Mouse (Mus musculus): ENCODE results near the gene Ascc1. TPM values are rescaled to one million over a fixed set of nuclear protein-coding genes. Genes with fewer than 3 reads are reported as not detected.

Ascc1 gene
- total RNA-seq, 2 experiments from 2014 or later = 35.7 to 38.0 TPM

DNA sequence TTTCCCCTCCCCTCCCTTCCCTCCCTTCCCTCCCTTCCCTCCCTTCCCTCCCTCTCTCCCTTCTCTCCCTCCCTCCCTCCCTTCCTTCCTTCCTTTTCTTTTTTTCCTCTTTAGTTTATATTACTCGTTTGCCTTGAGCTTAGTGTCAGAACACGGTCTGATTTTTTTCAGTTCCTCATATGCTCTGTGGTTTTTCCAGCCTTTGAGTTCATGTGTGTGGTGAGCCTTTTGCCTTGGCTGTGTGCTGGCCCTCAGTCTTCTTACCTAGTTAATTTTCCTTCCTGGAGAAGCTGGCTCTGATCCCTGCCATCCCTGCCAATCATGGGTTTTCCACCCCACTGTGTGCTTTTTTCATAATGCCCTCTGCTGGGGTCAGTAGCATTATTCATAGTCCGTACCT lies 6.5 kb downstream of the Ascc1 start:
- DNase-seq (ENCODE audit: low spot score in 2 of 2) = no peak

DNA sequence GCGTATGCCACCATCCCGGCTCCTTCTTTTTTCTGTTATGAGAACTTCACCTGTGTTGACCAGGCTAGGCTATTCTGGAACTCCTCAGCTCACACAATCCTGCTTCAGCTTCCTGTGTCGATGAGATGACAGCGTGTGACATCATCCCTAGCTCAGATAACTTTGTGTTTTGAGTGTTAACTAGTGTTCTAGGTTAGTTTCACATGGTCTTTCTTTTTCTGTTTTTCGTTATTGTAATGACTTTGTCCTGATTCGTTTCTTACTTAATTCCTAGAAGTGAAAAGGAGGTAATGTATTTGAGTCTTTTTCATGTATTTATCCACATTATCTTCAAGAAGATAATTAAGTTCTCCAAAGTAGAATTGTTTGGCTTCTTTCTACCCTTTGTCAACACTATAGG lies 13.6 kb downstream of the Ascc1 start:
- DNase-seq (ENCODE audit: low spot score in 2 of 2) = no peak

DNA sequence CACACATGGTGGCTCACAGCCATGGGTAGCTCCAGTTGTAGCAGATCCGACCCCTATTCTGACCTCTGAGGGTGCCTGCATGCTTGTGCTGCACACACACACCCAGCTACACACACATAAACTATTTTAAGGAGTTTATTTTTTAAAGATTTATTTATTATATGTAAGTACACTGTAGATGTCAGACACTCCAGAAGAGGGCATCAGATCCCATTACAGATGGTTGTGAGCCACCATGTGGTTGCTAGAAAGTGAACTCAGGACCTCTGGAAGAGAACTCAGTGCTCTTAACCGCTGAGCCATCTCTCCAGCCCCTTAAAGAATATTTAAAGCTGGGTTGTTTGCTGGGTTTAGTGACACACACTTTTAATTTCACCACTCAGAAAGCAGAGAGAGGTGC lies 16.7 kb downstream of the Ascc1 start:
- DNase-seq (ENCODE audit: low spot score in 2 of 2) = no peak

DNA sequence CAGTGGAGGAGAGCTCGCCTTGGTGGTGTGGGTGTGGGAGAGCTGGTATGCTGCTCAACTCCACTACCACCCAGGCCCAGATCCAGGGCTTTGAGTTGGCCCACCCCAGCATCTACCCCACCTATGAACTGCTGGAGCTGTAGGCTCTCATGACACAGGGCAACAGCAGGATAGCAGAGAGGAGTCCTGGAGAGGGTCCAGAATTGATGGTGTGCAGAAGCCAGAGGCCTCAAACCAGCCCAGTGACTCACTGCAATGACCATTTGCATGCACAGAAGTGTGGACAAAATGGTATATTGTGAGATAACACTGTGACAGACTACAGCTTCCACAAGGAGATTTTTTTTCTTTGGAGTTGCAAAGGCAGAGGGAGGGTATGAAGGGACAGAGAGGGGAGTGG lies 21.1 kb downstream of the Ascc1 start:
- no peak for DNase-seq (ENCODE audit: low spot score in 2 of 2)

DNA sequence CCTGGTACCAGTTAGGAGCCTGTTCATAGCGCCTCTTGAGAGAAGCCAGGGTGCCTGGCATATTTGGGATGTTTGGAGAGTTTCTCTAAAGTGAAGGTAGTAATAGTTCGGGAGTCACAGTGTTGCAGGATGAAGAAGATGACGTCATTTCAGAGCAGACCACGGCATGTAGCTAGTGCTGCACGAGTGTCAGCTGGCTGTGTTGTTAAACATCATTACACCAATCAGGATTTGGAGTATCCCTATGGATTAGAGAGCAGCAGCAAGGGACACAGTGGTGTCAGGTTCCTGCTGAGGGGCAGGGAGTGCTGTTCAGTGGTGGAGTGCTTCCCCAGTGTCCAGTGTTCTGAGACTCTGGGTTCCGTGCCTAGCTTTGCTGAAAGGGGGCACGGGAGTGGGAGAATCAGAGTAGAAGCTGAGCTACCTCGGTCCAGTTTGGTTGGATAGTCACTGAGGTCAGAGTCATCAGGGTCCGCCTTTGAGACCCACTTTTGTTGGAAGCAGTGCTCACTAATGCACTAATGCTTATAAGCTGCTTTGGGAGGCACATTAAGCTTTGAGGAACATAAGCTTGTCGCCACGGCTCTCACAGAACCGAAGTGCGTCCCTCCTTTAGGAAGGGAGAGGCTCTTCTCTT lies 24.3 kb downstream of the Ascc1 start:
- no peak for DNase-seq (ENCODE audit: low spot score in 2 of 2)

DNA sequence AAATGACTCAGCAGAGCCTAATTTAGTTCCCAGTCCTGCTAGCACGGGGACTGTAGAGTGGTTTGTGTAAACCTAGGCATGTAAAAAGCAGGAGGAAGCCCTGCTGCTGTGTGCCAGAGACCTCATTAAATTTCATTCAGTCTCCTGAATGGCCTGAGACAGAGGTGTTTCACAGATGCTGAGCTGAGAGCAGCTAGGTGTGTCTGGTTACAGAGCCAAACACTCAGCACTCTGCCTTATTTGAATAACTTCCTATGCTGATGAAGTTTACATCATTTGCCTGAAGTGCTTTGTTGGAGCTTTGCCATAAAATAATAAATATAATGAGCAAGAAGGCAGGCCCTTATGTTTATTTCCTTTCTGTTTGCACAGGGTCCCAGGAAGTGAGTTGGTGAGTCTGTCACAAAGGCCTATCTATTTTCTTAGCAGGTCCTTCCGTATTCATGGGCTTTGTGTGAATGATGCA lies 25.0 kb downstream of the Ascc1 start:
- no peak for DNase-seq (ENCODE audit: low spot score in 2 of 2)

DNA sequence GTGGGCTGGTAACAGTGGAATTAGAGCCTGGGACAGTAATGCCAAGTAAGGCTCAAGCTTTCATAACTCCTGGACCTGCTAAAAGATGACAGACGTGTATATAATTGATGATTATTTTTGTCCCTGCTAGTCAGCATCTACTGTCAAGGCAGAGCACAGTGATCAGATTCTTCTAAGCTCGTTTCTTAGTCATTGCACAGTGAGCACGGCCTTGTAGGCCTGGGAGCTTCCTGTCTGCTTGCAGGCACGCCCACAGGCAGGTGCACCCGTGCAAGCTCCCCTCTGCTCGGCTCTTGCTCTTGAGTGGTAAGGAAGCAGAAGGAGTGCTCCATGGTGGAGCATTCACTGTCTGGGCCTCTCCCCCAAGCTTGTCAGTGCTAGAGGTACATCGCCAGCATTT lies 25.6 kb downstream of the Ascc1 start:
- no peak for DNase-seq (ENCODE audit: low spot score in 2 of 2)

DNA sequence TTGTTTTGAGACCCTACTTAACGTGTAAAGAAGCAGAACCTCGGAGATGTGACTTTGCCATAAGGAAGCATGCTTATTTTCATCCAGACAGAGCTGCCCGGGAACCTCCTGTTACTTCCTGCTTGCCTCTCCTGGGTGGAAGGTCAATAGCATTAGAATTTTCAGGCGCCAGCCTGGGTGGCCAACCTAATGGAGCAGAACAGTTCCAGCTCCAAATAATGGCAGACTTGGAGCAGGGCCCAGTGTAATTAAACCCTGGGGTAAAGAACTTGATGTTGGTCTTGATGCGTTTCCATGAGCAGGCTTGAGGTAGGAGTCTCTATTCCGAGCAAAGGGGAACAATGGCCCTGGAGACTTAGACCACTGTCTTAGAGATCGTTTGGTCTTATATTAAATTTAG lies 26.4 kb downstream of the Ascc1 start:
- DNase-seq (ENCODE audit: low spot score in 2 of 2) = no peak

DNA sequence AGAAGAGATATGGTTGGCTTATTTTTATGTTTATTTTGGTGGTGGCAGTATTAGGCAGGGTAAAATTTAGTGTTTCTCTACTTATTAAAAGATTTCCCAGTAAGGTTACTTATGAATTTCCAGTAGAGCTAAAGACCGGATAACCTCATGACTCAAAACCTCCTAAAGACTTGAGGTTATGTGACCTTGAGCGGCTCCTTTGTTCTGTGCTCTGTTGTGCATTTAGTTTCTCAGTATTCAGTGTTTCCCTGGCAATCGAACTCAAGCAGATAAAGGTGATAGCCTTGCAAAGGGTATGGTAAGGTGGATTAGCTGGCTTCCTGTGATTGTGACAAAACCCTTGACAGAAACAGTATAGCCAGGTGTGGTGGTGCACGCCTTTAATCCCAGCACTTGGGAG lies 26.8 kb downstream of the Ascc1 start:
- DNase-seq (ENCODE audit: low spot score in 2 of 2) = no peak

DNA sequence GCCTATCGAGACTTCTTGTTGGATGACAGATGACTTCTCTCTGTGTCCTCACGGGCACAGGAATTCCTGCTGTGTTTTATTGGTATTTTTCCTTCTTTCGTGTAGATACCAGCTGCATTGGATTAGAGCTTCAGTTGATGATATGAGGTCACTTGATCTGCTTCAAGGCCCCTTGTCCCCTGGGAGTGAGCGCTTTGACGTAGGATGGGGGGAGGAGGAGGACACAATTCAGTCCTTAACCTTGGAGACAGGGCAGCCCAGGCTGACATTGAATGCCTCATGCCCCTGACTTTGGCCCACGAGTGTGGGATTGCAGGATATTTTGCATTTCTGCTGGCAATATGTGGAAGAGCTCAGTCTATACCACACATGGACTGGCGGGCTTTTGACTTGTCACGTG lies 29.0 kb downstream of the Ascc1 start:
- no peak for DNase-seq (ENCODE audit: low spot score in 2 of 2)

DNA sequence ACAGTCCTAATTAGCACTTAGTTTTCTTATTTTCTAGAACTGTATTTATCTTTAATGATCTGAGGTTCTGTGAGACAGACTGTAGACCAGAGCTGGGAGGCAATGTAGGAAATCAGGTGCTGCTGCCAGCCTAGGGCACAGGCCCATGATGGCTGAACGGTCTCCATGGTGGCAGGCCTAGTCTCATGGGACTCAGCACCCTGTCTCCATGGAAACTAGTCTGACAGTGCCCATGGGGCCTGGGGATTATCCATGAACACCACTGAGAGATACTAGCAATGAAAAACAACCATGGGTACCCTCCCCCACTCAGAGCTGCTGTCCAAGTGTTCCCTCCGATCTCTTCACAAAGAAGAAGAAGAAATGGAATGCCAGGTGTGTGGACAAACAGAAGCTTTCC lies 29.4 kb downstream of the Ascc1 start:
- no peak for DNase-seq (ENCODE audit: low spot score in 2 of 2)

DNA sequence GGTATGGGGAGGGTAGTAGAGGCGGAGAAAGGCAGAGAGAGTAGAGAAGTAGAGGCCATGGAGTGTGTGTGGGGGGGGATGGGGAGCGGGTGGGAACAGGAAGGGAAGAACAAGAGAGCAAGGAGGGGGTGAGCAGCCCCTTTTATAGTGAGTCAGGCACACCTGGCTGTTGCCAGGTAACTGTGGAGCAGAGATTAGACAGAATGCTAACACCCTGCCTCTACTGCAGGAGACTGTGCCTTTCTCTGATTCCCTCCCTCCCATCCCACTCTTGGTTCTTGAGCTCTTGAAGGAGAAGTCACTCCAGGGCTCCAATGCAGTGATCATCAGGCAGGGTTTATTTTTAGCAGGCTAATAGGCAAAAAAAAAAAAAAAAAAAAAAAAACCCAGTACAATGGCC lies 30.0 kb downstream of the Ascc1 start:
- DNase-seq (ENCODE audit: low spot score in 2 of 2) = no peak

DNA sequence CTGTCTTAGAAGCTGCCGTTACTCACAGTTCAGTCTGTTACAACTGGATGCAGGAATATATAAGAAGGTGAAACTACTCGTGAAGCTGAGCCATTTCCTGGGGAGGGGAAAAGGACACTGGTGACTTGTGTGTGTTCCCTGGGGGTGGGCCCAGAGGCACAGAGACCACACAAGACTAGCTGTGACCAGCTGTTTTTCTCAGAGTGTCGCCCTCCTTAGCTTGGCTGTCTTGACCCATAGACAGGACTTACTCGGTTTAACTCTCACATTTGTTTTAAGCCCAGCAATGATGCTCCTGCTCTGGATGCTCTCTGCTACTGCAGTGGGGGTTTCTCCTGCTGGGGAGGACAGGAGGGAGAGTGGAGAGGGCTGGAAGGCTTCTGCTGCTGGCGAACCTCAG lies 30.5 kb downstream of the Ascc1 start:
- no peak for DNase-seq (ENCODE audit: low spot score in 2 of 2)

DNA sequence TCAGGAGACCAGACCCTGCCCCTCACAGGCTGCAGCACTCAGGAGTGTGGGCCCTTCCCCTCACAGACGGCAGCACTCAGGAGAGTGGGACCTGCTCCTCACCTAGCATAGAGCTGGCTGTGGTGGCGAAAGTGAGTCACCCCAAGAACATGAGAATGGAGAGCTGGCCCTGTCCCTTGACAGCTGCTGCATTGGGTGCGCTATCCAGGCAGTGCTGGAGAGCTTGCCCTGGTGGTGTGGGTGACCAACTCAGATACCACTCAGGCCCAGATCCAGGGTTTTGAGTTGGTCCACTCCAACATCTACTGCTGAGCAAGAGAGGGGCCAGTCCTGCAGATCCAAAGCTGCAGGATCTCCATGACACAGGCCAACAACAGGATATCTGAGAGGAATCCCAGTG lies 32.0 kb downstream of the Ascc1 start:
- no peak for DNase-seq (ENCODE audit: low spot score in 2 of 2)

DNA sequence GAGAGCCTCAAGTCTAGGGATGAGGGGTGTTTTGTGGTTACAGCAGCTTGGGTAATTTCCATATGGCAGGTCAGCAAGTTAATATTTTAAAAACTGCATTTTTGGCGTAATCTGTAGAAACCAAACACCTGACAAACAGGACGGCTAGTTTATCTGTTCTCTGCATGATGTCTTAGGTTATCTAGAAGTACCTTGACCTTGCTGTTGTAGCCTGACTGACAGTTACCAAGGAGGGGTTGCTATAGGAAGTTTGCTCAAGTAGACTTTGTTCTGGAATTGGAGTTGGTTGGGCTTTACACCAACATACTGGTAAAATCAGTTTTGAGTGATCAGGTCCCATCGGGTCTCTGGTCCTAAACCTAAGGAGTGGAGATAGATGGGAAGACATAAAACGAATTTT lies 33.1 kb downstream of the Ascc1 start:
- DNase-seq (ENCODE audit: low spot score in 2 of 2) = no peak

DNA sequence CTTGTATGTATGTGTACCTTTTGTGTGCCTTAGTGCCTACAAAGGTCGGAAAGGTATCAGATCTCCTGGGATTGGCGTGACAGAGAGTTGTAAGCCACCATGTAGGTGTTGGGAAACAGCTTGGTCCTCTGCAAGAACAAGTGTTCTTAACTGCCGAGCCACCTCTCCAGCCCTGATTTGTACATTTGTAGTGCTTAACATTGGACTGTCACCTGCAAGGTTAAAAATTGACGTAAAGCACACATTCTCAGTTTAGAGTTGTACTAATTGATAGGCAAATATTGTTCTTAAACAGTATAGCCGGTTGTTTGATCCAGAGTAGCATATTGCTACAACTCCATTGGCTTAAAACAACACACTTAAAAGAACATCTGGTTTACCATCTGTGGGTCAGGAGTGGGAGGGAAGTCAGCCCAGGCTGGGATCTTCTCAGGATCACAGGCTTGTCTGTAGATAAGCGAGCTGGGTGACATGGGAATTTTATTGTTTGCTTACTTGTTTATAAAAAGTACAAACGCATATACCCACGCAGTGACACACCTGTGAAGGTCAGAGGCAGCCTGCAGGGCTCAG lies 39.8 kb downstream of the Ascc1 start:
- DNase-seq (ENCODE audit: low spot score in 2 of 2) = no peak

DNA sequence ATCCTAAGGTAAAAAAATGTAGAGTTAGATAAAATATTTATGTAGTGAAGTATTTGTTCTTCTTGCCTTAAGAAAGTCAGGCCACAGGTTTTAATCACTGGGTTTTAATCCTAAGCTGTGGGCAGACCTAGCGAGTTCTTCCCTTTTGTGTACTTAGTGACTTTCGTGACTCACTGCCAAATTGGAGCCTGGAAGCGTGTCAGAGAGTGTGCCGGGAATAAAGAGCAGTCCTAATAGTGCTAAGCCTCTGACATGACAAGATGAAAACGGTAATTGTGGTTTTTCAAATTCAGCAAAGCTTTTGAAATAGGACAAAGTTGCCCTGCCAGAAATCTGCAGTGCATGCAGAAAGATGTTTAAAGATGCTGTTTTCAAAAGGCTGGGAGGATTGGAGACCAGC lies 44.1 kb downstream of the Ascc1 start:
- no peak for DNase-seq (ENCODE audit: low spot score in 2 of 2)

DNA sequence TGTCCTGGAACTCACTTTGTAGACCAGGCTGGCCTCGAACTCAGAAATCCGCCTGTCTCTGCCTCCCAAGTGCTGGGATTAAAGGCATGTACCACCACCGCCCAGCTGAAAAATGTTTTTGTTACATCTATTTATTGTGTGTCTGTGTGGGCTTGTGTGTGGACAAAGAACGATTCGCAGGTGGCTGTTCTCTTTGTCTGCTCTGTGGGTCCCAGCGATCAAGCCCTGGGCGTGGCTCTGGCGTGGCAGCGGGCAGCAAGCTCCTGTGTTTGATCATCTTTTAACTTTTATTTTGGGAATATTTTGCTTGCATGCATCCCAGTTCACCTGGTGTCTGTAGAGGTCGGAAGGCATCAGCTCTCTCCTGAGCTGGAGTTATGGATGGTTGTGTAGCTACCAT lies 48.0 kb downstream of the Ascc1 start:
- no peak for DNase-seq (ENCODE audit: low spot score in 2 of 2)

DNA sequence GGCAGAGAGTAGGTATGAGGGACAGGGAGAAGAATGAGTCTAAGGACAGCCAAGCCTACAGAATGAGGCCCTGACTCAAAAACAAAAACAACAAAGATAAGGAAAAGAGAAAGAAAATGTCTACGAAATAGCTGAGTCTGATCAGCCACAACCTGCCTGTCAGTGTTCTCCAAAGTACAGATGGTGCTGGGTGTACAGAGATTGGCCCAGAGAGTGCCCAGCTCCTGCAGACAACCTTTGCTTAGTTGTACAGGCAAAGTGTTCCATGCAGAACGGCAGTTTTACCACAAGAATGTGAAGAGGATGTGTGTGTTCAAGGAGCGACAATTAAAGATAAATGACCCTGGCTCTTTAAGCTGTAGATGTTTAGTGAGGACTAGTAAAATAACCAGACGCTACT lies 50.5 kb downstream of the Ascc1 start:
- DNase-seq (ENCODE audit: low spot score in 2 of 2) = no peak

DNA sequence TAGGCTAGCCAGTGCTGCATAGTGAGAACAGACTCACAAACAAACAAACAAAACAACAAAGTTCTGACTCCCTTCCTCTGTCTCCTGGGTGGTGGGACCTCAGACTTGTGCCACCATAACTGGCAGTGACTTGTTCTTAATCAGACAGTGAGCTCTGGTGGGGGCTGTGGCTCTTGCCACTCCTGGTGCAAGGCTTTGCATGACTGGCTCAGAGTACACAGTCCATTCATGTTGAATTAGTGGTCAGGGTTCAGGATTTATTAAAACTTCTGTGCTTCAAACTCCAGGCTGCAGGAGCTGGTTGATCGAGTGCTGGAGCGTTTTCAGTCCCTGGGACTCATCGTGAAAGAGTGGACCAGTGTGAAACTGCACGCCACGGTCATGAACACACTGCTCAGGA lies 59.6 kb downstream of the Ascc1 start:
- no peak for DNase-seq (ENCODE audit: low spot score in 2 of 2)

DNA sequence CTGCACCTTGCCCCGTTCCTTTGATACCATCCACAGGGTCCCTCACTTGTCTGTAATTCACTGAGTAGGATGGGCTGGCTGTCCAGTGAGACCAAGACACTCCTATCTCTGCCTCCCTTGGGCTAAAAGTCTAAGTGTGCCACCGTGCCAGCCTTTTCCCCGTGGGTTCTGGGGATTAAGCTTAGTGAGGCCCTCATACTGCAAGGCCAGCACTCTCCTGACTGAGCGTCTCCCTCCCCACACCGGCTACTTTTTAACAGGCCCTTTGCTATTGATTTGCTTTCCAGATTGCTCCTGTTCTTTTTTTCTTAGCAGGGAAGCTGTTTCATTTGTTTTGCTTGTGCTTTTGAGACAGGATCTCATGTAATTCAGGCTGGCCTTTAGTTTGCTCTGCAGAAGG lies 60.3 kb downstream of the Ascc1 start:
- DNase-seq (ENCODE audit: low spot score in 2 of 2) = no peak

DNA sequence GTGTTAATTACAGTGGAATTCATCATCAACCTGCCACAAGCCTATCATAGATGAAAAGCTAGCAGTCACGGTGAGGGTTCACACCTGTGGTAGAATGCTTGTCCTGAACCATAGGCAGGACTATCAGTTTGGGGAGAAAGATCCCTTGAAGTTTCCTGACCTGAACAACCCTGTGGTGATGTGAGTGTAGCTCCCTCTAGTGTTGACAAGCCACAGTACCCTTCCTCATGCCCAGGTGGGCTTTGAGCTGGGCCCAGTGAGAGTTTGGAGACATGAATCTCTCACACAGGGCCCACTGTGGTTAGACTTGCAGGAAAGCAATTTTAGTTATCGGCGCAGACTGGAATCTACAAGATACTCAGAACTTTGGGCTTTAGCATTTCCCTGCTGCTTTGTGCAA lies 63.9 kb downstream of the Ascc1 start:
- DNase-seq (ENCODE audit: low spot score in 2 of 2) = no peak

DNA sequence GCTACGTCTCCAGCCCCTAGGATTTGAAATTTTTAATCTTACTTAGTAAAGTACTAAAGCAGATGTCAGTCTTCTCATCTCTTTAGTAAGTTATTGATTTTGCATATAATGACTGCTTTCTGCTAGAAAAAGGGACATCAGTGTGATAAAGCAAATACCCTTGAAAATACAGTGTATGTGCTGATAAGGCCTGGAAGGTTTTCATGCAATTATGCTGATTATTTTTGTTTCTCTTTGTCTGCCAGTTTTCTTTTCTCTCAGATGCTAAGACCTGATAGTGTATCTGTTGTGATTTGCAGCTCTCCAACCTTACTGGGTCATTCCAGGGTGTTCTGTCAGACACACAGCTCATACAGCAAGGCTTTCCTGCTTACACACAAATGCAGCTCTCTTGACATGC lies 72.6 kb downstream of the Ascc1 start:
- no peak for DNase-seq (ENCODE audit: low spot score in 2 of 2)

DNA sequence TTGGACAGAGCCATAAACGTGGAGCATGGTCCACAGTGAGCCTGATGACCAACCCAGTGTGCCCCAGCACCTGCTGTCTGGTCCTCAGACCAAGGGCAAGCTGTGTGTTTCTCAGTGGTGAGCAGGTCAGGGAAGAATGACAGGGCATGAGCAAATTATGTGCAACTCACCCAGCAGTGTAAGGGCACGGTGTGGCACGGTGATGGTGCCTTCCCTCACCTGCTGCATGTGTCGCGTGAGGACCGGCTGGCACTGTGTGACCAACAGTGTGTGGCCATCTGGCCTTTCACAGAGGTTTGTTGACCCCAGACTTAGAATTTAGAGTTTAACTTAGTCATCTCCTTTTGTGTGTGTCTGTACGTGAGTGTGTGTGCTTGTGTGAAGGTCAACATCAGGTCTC lies 74.6 kb downstream of the Ascc1 start:
- DNase-seq (ENCODE audit: low spot score in 2 of 2) = no peak

Data from adrenal gland, postnatal 4 days (tissue).